Mouse (Mus musculus): Measurements from ENCODE around the gene Gpa33. TPM values are rescaled to one million over a fixed set of nuclear protein-coding genes. Genes with fewer than 3 reads are reported as not detected.

Gene Gpa33
- polyA plus RNA-seq, 1 experiment from 2014 or later: not detected

DNA sequence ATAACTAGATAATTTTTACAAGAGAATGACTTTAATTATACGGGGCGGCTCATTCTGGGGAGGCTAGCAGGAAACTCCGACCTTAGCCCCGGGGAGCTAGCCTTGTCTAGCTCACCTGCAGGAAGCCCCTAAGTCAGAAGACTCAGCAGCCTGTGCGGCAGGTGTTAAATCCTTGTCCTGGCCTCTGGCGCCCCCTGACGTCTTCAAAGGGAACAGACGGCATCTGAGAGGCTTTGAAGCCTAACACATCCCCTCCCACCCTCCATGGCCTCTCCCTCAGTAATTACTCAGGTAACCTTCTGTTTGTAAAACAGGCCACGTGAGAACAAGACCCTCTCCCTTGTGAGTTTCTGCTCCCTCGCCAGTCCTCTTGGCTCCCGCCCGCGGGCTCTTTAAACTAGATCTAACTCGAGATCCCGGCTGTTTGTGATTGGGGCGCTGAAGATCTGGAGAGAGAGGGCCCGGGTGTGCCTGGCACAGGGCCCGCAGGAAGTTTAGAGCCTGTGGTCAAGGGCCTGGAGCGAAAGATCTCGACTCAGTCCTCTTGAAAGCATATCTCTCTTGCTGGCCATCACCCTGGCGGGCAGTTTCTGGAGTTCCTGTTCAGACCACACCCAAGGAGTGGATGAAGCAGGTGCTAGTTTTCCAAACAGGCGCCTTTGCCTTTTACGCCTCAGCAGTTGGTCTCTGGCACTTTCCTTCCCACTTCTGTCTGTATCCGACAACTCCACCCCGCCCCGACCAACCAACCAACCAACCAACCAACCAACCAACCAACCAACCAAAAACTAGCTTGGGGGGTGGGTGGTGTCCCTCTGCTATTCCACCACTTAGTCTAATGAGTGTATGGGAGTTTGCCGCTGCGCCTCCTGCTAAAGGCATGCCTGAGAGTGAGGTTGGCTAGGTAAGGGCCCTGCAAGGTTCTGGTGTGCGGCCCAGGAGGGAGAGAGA, 24.4 kb downstream of the Gpa33 start:
- Histone ChIP-seq H3K9me3 (ENCODE audit: control insufficient read depth, low read length) (no peaks in the 10 kb centered on the region), H3K4me3 (ENCODE audit: low read length) (no peak overlapping the region), H3K4me1 (ENCODE audit: control insufficient read depth, insufficient read depth, low read depth, low read length) (no peaks in the 10 kb centered on the region; the same call in 1 of the 2 replicates), H3K36me3 (ENCODE audit: control insufficient read depth, insufficient read depth, low read length) (no peaks in the 10 kb centered on the region), H3K4me2 (ENCODE audit: low read length) (peak overlapping the region; percentile 43), H3K9ac (ENCODE audit: low read depth, low read length) (no peak overlapping the region), H3K27ac (ENCODE audit: low read depth, low read length) (no peak overlapping the region), H3K27me3 (replicated peaks; ENCODE audit: control insufficient read depth, insufficient read depth, low read length) (peaks cover 29% of the 10 kb centered on the region)
- ATAC-seq: peak; percentile 78
- WGBS: 17% methylated on average over 29 of the region's 29 CpGs

DNA sequence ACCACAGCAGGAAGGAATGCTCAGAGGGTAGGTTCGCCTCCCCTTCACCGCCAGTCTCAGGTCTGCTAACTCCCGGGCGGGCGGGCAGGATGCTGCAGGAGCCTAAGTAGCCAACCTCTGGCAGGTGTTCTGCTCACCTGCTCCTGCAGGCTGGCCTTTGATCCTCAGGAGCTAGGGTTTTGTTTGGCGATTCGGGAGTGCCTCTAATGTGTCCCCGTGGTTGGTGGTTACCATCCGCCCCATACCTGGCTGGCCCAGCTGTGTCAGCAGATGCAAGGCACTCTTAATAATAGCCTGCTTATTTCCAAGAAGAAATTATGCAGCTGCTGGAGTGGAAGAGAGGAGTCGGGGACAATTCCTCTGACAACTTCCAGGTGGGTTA, 25.1 kb downstream of the Gpa33 start:
- H3K36me3 ChIP-seq (ENCODE audit: control insufficient read depth, insufficient read depth, low read length): no peaks in the 10 kb centered on the region
- no peak overlapping the region for H3K4me2 ChIP-seq (ENCODE audit: low read length)
- H3K9me3 ChIP-seq (ENCODE audit: control insufficient read depth, low read length): no peaks in the 10 kb centered on the region
- H3K4me1 ChIP-seq (ENCODE audit: control insufficient read depth, insufficient read depth, low read depth, low read length): no peaks in the 10 kb centered on the region; the same call in 1 of the 2 replicates
- no peak overlapping the region for H3K9ac ChIP-seq (ENCODE audit: low read depth, low read length)
- H3K27ac ChIP-seq (ENCODE audit: low read depth, low read length): no peak overlapping the region
- WGBS: 52% methylated on average over 8 of the region's 10 CpGs
- ATAC-seq: no peak
- H3K27me3 ChIP-seq (replicated peaks; ENCODE audit: control insufficient read depth, insufficient read depth, low read length): peaks cover 31% of the 10 kb centered on the region
- no peak overlapping the region for H3K4me3 ChIP-seq (ENCODE audit: low read length)

DNA sequence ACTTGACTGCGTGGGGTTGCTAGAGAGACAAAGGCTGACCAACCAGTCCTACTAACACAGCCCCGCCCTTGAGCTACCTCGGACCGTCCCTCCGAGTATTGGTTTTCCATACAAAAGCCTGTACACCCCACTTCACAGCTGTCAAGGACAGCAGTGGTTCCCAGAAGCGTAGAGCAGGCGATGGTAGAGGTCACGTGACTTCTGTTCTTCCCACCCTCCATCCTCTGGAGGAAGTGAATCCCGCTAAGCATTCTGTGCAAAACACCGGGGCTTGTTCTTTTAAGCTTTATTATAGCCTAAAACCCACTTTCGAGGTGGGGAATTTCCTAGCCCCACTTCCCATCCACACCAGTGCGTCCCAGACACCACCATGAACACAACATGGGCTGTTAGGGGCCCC, 27.7 kb downstream of the Gpa33 start:
- Histone ChIP-seq H3K9me3 (ENCODE audit: control insufficient read depth, low read length) (no peaks in the 10 kb centered on the region), H3K36me3 (ENCODE audit: control insufficient read depth, insufficient read depth, low read length) (no peaks in the 10 kb centered on the region), H3K27me3 (replicated peaks; ENCODE audit: control insufficient read depth, insufficient read depth, low read length) (peaks cover 31% of the 10 kb centered on the region), H3K4me2 (ENCODE audit: low read length) (no peak overlapping the region), H3K27ac (ENCODE audit: low read depth, low read length) (no peak overlapping the region), H3K4me3 (ENCODE audit: low read length) (no peak overlapping the region), H3K4me1 (ENCODE audit: control insufficient read depth, insufficient read depth, low read depth, low read length) (no peaks in the 10 kb centered on the region; the same call in 1 of the 2 replicates), H3K9ac (ENCODE audit: low read depth, low read length) (no peak overlapping the region)
- 86% methylated on average over 12 of the region's 12 CpGs for WGBS
- ATAC-seq: no peak

DNA sequence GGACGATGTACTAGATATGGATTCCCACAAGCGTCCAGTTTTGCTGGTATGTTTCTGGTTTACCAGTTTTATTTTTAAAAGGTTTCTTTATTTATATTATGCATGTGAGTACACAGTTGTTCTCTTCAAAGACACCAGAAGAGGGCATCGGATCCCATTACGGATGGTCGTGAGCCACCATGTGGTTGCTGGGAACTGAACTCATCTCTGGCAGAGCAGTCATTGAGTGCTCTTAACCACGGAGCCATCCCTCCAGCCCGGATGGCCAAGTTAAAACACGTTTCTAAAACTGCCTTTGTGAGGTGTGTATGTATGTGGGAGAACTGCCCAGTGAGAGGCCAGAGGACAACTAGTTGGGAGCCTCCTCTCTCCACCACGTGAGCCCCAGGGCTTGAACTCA, 28.6 kb downstream of the Gpa33 start:
- H3K36me3 ChIP-seq (ENCODE audit: control insufficient read depth, insufficient read depth, low read length): no peaks in the 10 kb centered on the region
- no peak overlapping the region for H3K27ac ChIP-seq (ENCODE audit: low read depth, low read length)
- no peak overlapping the region for H3K4me2 ChIP-seq (ENCODE audit: low read length)
- no peaks in the 10 kb centered on the region; the same call in 1 of the 2 replicates for H3K4me1 ChIP-seq (ENCODE audit: control insufficient read depth, insufficient read depth, low read depth, low read length)
- WGBS: 61% methylated on average over 9 of the region's 9 CpGs
- no peak overlapping the region for H3K9ac ChIP-seq (ENCODE audit: low read depth, low read length)
- peaks cover 31% of the 10 kb centered on the region for H3K27me3 ChIP-seq (replicated peaks; ENCODE audit: control insufficient read depth, insufficient read depth, low read length)
- no peak for ATAC-seq
- H3K4me3 ChIP-seq (ENCODE audit: low read length): no peak overlapping the region
- no peaks in the 10 kb centered on the region for H3K9me3 ChIP-seq (ENCODE audit: control insufficient read depth, low read length)

DNA sequence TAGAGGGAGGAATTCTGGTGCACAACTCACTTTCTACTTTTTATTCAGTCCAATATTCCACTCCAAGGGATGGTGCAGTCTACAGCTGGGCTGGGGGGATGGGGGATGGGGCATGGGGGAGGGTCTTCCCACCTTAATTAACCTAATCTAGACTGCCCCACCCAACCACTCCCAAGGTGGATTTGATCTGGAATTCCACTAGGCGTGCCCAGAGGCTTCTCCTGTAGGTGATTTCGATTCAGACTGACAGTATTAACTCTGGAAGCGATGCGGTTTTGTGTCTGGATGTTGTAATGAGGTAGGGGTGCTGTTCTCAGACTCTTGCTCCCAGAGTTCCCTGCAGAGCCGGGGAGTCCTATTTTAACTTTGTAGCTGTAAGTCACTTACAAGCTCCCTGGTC, 30.1 kb downstream of the Gpa33 start:
- peak; percentile 9; the same call in 1 of the 2 replicates for ATAC-seq
- Histone ChIP-seq H3K9me3 (ENCODE audit: control insufficient read depth, low read length) (no peaks in the 10 kb centered on the region), H3K4me1 (ENCODE audit: control insufficient read depth, insufficient read depth, low read depth, low read length) (no peaks in the 10 kb centered on the region), H3K4me3 (ENCODE audit: low read length) (no peak overlapping the region), H3K27me3 (replicated peaks; ENCODE audit: control insufficient read depth, insufficient read depth, low read length) (peaks cover 26% of the 10 kb centered on the region), H3K36me3 (ENCODE audit: control insufficient read depth, insufficient read depth, low read length) (no peaks in the 10 kb centered on the region), H3K4me2 (ENCODE audit: low read length) (peak overlapping the region; percentile 62), H3K9ac (ENCODE audit: low read depth, low read length) (no peak overlapping the region), H3K27ac (ENCODE audit: low read depth, low read length) (no peak overlapping the region)
- 59% methylated on average over 5 of the region's 5 CpGs for WGBS

DNA sequence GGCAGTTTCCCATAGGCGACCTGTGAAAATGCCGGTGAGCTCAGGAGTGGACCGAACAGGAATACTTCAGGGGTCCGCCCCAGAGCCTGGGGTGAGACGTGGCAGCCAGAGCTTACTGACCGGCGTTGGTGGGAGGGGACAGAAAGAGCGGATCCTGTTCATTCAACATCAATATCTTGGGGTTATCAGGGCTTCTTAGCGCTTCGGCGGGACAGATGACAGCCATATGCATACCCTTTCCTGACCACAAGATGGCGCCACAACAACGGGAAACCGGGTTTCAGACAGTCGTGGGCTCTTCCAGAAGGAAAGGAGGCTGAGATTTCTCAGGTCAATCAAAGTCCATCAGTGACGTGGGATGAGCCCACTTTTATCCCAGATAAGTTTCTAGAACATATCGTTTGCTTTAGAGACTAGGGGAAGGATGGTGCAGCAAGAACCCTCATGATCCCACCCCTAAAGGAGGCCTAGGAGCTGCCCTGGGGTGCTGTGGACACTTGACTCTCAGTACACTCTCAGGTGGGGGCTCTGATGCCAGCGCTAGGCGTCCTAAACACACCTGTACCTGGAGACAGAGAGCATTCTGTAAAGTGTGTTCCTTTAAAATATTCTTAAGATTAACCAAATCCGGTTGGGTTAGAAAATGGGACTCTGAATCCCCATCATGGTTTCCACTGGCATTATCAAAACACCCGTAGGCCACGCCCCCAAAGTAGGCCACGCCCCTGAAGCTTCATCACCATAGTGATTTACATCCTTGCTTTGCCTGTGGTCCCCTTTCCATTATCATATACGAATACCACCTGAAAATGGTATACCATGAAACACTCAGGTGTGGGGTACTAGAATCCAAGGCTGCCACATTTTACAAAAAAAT, 30.8 kb downstream of the Gpa33 start:
- peak; percentile 76 for ATAC-seq

DNA sequence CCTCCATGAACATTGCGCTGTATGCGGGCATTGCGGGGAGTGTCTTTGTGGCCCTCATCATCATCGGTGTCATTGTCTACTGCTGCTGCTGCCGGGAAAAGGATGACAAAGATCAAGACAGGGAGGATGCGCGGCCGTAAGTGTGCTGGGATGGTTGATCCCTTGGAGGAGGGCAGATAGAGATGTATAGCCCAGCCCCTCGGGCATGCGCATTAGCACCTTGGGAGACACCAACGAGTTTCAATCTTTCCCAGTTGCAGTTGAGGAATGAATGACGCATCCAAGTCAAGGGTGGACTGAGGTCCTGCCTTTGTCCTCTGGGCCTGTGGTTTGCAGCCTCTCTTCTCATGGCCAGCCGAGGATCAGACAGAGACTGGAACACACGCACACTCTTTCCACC, 34.5 kb downstream of the Gpa33 start:
- H3K27ac ChIP-seq (ENCODE audit: low read depth, low read length): no peak overlapping the region
- H3K4me2 ChIP-seq (ENCODE audit: low read length): no peak overlapping the region
- no peak overlapping the region for H3K9ac ChIP-seq (ENCODE audit: low read depth, low read length)
- peaks cover under 1% of the 10 kb centered on the region; the same call in 1 of the 2 replicates for H3K27me3 ChIP-seq (replicated peaks; ENCODE audit: control insufficient read depth, insufficient read depth, low read length)
- WGBS: 93% methylated on average over 14 of the region's 14 CpGs
- H3K4me1 ChIP-seq (ENCODE audit: control insufficient read depth, insufficient read depth, low read depth, low read length): no peaks in the 10 kb centered on the region
- H3K4me3 ChIP-seq (ENCODE audit: low read length): no peak overlapping the region
- H3K9me3 ChIP-seq (ENCODE audit: control insufficient read depth, low read length): no peaks in the 10 kb centered on the region
- H3K36me3 ChIP-seq (ENCODE audit: control insufficient read depth, insufficient read depth, low read length): no peaks in the 10 kb centered on the region
- ATAC-seq: no peak

More for the DNA sequence above, 30.8 kb downstream of the Gpa33 start:
- peaks cover 19% of the 10 kb centered on the region for H3K27me3 ChIP-seq (replicated peaks; ENCODE audit: control insufficient read depth, insufficient read depth, low read length)
- WGBS: 17% methylated on average over 24 of the region's 24 CpGs
- peak overlapping the region; percentile 62 for H3K4me2 ChIP-seq (ENCODE audit: low read length)
- no peaks in the 10 kb centered on the region for H3K4me1 ChIP-seq (ENCODE audit: control insufficient read depth, insufficient read depth, low read depth, low read length)
- H3K9me3 ChIP-seq (ENCODE audit: control insufficient read depth, low read length): no peaks in the 10 kb centered on the region
- H3K36me3 ChIP-seq (ENCODE audit: control insufficient read depth, insufficient read depth, low read length): no peaks in the 10 kb centered on the region
- peak overlapping the region; percentile 41 for H3K9ac ChIP-seq (ENCODE audit: low read depth, low read length)
- H3K4me3 ChIP-seq (ENCODE audit: low read length): peak overlapping the region; percentile 25
- H3K27ac ChIP-seq (ENCODE audit: low read depth, low read length): no peak overlapping the region

DNA sequence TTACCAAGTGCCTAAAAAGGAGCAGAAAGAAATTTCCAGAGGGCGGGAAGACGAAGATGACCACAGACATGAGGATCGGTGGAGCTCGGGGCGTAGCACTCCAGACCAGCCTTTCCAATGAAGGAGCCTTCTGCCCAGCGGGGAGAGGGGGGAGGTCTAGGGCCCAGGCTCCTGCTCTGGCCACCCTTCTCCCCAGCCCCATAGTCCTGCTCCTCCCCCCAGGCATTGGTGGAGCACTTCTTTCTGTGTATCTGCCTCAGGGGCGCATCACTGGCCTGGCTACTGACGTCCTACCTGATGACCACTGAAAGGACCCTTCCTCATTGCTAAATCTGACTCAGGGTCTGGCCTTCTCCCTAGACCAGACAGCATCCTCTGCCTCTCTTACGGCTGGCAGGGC, 35.1 kb downstream of the Gpa33 start:
- H3K9ac ChIP-seq (ENCODE audit: low read depth, low read length): no peak overlapping the region
- no peaks in the 10 kb centered on the region for H3K27me3 ChIP-seq (replicated peaks; ENCODE audit: control insufficient read depth, insufficient read depth, low read length)
- WGBS: 92% methylated on average over 9 of the region's 9 CpGs
- H3K4me1 ChIP-seq (ENCODE audit: control insufficient read depth, insufficient read depth, low read depth, low read length): no peaks in the 10 kb centered on the region
- no peak for ATAC-seq
- H3K9me3 ChIP-seq (ENCODE audit: control insufficient read depth, low read length): no peaks in the 10 kb centered on the region
- H3K27ac ChIP-seq (ENCODE audit: low read depth, low read length): no peak overlapping the region
- H3K36me3 ChIP-seq (ENCODE audit: control insufficient read depth, insufficient read depth, low read length): no peaks in the 10 kb centered on the region
- H3K4me3 ChIP-seq (ENCODE audit: low read length): no peak overlapping the region
- H3K4me2 ChIP-seq (ENCODE audit: low read length): no peak overlapping the region

DNA sequence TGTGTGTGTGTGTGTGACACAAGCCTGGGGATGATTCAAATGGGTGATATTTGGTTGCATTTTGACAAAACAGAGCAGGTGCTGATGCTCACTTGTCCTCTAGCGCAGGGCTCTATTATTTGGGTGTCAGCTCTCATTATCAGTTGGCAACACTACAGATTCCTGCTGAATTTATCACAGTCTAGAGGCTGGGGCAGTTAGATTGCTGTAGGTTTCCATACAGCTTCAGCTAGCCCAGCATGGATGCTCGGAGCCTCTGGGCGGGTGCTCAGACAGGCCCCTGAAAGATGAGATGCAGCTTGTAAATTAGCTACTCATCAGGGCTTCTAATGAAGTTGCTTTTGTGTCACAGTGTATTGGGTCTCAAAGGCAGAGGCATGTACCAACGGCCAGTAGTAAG, 37.4 kb downstream of the Gpa33 start:
- H3K36me3 ChIP-seq (ENCODE audit: control insufficient read depth, insufficient read depth, low read length): no peaks in the 10 kb centered on the region
- H3K4me2 ChIP-seq (ENCODE audit: low read length): no peak overlapping the region
- WGBS: 66% methylated on average over 4 of the region's 4 CpGs
- no peaks in the 10 kb centered on the region for H3K27me3 ChIP-seq (replicated peaks; ENCODE audit: control insufficient read depth, insufficient read depth, low read length)
- H3K4me3 ChIP-seq (ENCODE audit: low read length): no peak overlapping the region
- H3K27ac ChIP-seq (ENCODE audit: low read depth, low read length): no peak overlapping the region
- no peak for ATAC-seq
- H3K9me3 ChIP-seq (ENCODE audit: control insufficient read depth, low read length): no peaks in the 10 kb centered on the region
- no peaks in the 10 kb centered on the region for H3K4me1 ChIP-seq (ENCODE audit: control insufficient read depth, insufficient read depth, low read depth, low read length)
- H3K9ac ChIP-seq (ENCODE audit: low read depth, low read length): no peak overlapping the region

All from hindbrain, embryonic 16.5 days (tissue).